Mouse (Mus musculus) MEL-GATA-1-ER (cell line): ENCODE data around the gene Sorl1.

Source experiments
- DNase-seq: peaks from one replicate; pipeline ENCODE4 v3.0.0-alpha.2; 2012; ENCODE audit warnings: low read depth; ENCODE audit errors: extremely low read depth

Sorl1 gene

DNA sequence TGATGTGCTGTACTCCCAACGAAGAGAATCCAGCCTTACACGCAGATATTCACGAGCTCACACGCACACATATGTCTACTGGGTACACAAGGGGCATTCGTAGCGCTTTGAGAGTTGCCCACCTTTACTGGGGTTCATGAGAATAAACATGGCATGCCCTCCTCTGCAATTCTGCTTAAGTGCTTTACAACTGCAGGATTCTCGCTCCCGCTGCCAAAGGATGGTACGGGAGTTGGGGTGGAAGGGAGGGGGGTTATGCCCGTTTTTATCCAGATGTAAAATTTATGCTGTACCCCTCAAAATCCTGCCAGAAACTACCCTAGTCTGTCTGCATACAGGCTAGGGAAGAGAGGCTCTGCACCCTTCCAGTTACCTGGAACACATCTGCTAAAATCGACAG lies 893 bp downstream of the Sorl1 start:
- no peak for DNase-seq

GRCm38 (mm10) chr9:42122441-42122840 lies 1.7 kb downstream of the Sorl1 start:
- DNase-seq: no peak

GRCm38 (mm10) chr9:42121631-42122354 lies 2.3 kb downstream of the Sorl1 start:
- no peak for DNase-seq

- no peak for DNase-seq
These were observed 7.6 kb downstream of the Sorl1 start for GRCm38 (mm10) chr9:42116418-42117056.

DNA sequence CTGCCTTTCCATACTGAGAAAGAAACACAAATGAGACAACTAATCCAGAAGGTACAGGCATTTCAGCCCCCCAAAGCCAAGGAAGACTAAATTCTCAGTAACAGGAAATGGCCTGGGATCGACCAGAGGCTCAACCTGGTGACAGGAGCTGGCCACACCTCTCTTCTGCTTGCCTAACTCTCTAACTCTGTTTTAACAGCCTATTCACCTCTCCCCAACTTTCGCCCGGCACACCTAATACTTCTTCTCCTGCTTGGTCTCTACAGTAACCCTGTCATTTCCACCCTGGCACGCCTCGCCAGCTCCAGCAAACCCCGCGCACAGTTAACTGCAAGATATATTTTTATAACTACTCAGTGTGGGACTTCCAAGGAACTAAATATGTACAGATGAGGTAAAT lies 9.0 kb downstream of the Sorl1 start:
- no peak for DNase-seq

- DNase-seq: no peak
These were observed 10.8 kb downstream of the Sorl1 start for GRCm38 (mm10) chr9:42113316-42113715.

GRCm38 (mm10) chr9:42112691-42113090 lies 11.4 kb downstream of the Sorl1 start:
- no peak for DNase-seq

GRCm38 (mm10) chr9:42111256-42111655 lies 12.8 kb downstream of the Sorl1 start:
- DNase-seq: no peak

DNA sequence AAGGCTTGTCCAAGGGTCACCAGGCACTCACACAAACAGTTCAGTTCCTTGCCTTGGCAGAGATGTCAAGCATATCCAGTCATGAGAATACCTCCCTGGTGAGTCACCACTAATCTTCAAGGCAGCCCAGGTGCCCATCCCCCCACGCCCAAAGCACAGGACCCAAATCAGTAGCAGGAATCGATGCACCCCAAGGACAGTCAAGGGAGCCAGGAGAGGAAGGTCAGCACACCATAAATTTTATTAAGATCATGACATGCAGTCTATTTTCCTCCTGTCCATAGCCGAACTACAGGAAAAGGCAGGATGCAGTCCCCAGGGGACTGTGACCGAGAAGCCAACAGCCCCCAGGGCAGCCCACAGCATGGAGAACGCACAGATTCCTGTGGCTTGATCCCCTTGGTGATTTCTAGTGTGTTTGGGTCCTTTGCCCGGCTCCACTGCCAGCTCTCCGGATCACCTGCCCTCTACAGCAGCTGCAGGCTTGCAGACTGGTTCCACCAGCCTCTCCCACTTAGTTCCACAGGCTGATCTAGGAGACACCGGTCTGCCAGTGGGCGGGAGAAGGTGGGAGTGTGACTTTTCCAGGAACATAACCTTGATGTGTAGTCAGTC lies 14.2 kb downstream of the Sorl1 start:
- no peak for DNase-seq

- no peak for DNase-seq
These were observed 15.0 kb downstream of the Sorl1 start for GRCm38 (mm10) chr9:42109131-42109530.

DNA sequence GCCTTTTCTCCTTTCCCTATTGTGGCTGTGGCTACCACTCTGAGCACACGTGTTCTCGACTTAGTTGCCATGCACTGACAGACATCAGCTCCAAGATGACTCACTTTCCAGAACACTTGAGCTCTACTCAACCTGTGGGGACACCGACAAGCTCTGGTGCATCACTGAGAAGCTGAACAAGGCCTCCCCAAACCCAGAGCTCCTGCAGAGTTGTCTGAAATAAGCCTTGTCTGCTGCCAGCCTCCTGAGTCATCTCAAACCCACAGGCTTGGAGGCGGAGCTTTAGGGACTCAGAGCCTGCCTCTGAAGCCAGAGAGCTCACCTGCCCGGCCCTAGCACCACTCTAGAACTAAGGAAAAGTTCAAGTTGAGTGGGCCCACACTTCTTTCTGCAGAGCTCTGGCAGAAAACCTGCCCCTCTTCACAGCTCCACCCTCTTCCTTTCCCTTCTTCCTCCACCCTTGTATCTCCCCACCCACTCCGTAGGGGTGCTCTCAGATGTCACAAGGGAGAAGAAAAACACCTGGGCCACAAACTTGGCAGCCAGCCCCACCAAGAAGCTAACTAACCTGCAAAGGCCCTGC lies 15.6 kb downstream of the Sorl1 start:
- no peak for DNase-seq

- DNase-seq: no peak
These were observed 17.0 kb downstream of the Sorl1 start for GRCm38 (mm10) chr9:42107062-42107461.

GRCm38 (mm10) chr9:42106305-42106704 lies 17.8 kb downstream of the Sorl1 start:
- no peak for DNase-seq

GRCm38 (mm10) chr9:42103546-42103945 lies 20.6 kb downstream of the Sorl1 start:
- no peak for DNase-seq

DNA sequence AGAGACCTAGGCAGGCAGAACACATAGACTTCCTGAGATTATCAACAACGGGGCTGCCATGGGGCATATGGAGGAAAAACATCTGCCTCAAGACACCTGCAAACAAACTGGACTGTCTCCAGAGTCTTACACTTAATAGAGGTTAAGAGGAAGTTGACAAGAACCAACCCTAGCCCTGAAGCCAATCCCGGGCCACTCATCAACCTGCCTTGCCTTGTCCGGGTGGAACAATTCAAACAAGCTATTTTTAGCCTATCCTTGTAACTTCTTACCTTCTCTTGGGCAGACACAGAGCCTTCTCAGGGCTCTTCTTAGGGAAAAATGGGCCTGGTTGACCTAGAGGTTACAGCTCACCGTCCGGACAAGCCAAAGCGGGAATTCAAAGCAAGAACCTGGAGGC lies 22.1 kb downstream of the Sorl1 start:
- DNase-seq: no peak

DNA sequence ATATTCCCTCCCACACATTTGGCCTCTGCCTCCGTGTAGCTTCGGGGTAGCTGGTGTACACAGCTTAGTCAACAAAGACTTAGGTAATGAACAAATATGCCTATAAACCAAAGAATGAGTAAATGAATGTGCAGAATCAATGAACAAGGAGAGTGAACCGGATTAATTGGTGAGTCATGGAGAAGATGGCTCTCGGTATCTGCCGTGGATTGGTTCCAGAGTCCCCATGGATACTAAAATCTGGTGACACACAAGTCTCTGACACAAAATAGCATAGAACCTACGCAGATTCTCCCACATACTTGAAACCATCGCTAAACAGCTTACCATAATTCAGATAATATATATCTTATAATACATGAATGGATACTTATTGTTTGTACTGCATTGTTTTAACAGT lies 22.8 kb downstream of the Sorl1 start:
- no peak for DNase-seq

DNA sequence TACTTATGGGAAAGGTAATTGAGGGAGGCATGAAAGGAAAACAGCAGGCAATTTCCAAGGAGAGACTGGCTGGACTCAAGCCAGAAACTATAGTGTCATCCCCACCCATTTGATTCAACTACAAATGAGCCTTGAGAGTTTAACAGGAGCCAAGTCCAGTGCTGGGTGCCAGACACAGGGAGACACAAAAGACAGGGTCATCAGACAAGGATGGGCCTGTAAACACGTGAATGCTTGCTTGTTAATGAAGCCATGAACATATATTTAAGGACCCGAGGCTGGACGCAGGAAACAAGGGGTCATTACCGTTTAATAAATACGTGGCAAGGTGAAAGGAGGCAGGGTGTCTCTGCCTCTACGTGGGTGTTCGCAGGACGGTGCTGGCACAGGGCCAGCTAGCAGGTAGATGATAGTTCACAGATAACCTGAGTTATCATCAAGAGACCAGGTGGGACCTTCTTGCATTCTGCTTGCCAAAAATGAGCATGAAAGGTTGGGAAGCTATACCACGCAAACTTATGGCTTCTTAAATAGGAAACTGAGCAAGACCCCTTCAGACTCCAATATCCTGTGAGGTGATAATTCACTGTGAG lies 23.4 kb downstream of the Sorl1 start:
- DNase-seq: no peak

DNA sequence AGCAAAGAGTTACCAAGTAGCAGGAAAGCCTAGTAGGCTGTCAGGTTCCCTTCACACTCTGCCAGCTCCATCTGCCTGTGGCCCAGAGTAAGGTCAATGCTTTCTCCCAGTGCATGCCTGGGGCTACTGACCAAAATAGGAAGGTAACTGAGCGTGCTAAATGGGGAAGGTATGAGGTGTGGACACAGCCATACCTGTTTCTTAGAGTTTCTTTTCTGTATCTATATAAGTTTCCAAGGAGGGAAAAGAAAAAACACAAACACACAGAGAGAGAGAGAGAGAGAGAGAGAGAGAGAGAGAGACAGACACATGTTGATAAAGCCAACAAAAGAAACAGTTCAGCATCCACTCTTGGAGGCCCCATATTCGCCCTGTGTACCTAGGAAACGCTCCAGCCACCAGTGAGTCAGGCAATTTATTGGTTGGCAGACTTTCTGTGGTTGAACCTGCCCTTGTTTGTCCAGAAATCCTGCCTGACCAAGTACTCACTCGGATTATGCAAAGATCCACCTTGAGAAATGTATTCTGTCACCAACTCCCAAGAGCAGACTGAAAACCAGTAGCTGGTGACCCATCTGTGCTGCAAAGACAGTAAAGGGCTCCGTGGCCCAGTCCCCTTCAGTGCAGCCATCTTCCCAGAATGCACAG lies 25.5 kb downstream of the Sorl1 start:
- no peak for DNase-seq

DNA sequence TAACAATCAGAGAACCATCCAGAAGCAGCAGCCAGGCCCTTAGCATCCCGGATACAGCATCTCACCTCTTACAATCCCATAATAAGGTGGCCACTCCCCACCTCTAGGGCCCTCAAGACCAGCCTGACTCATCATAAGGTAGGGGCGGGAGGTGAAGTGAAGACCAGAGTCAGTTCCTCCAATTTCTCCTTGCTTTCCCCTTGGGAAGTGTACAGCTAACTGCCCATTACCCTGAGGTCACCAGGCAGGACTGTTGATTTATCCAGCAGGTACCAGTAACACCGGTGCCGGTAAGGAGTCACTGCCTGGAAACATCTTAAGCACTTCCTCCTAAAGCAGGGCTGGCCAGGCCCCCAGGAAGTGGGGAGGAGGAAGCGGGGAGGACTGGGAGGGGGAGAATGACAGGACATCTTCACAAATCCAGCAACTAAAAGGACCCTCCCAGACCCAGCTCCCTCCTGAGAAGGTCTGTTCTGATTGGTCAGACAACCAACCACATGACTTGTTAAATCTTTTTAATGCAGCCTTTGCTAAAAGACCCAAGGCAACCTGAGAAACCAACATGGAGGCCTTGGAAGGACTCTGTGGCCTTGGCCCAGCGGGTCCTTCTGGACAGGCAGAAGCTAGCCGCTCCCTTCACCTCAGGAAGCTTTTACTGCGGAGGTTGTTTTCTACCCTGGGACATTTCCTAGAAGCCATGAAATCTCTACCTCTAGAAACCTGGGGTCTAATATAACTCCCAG lies 26.2 kb downstream of the Sorl1 start:
- DNase-seq: no peak

GRCm38 (mm10) chr9:42097006-42097730 lies 26.9 kb downstream of the Sorl1 start:
- no peak for DNase-seq
